Mouse (Mus musculus): ENCODE measurements around the gene Cd3eap.

Cd3eap gene

DNA sequence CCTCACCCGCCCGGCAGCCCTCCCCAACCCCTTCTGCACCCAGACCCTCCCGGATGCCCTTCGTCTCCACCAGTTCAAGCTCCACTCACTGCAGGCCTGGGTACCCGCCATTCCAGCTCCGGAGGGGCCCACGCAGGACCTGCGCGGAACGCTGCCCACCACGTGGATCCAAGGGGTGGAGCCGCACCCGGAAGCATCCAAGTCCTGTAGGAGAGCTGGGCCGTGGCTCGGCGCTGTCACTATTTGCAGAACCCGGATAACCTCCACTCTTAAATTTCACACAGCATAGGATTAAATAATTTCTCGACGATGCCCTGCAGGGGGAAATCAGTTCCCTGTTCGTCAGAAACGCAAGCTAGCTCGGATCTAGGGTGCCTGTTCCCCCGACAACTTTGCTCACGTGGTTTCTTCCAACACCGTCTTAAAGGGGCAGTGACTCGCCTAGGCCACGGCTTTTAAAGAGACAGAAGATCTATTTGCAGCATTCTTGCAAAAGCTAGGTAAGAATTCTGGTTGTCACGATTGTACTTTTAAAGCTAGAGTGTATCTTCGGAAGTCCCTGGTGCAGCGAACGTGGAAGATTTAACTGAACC lies at the start of gene Cd3eap, which contains the start of gene Ppp1r13l:
Gene Cd3eap (minus strand): TSS at position 185 of the 593 bp plus-strand sequence.
Gene Ppp1r13l (plus strand): TSS at position 451 of the 593 bp plus-strand sequence.
- DNase-seq (ENCODE audit: low read depth, low spot score) = peak; percentile 89

DNA sequence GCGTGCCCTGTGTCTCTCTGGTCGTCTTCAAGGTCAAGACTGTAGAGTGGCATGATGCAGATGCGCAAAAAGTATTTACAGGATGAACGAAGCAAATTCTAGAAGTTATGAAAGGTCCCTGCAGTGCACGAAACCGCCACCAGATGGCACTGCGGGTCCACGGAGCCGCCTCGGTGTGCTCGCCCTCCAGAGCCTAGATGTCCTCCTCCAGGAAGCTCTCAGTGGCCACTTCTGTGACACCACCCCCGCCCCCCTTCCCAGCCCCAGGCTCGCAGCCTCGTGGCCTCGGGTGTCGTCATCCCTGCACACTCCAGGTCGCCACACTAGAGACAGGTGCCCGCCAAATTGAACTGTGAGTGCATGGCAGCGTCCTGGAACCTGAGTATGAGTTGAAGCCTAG lies 46.1 kb upstream of the Cd3eap start:
- peak; percentile 92 for DNase-seq (ENCODE audit: low read depth, low spot score)

DNA sequence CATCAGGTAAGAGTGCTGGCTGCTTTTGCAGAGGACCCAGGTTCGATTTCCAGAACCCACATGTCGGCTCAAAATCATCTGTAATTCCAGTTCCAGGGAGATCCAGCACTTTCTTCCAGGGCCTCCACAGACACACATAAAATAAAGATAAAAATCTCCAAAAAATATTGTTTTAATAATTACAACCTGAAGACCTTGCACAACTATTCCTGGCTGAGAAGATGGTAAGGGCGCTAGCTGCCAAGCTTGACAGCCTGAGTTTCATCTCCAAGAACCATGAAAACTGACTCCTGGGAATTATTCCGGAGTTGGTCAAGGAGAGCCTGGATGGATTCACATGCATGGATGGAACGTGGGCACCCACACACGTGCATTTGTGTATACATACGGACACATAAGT lies 45.2 kb upstream of the Cd3eap start, which contains the start of gene Ckm:
Gene Ckm (plus strand): TSS at position 301 of the 400 bp plus-strand sequence.
- no peak for DNase-seq (ENCODE audit: low read depth, low spot score)

DNA sequence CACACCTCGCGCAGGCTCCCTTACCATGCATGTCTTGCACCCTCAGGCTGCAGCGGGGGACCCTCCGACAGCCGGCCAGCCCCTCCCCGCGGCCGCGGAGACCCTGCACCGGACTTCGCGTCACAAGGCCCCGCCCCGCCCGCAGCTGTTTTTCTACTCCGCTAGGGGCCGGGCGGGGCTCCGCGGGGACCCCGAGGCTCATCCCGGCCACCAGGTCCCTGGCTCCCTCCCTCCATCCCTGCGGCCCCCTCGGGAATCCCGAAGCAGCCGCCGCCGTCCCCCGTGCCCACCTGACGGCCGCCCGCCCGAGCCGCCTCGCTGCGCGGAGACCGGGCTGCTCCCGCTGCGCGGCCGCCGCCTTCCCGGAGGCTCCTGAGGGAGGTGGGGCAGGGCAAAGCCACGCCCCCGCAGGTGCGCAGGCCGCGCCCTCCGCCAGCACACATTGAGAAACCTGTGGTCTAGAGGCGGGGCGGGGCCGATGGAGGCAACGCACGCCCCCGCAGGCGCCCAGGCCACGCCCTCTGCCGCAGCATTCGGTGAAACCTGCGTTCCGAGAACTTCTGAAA lies 44.5 kb upstream of the Cd3eap start, which contains the start of gene Klc3:
Gene Klc3 (minus strand): TSS at position 374 of the 566 bp plus-strand sequence.
- DNase-seq (ENCODE audit: low read depth, low spot score) = peak; percentile 93

DNA sequence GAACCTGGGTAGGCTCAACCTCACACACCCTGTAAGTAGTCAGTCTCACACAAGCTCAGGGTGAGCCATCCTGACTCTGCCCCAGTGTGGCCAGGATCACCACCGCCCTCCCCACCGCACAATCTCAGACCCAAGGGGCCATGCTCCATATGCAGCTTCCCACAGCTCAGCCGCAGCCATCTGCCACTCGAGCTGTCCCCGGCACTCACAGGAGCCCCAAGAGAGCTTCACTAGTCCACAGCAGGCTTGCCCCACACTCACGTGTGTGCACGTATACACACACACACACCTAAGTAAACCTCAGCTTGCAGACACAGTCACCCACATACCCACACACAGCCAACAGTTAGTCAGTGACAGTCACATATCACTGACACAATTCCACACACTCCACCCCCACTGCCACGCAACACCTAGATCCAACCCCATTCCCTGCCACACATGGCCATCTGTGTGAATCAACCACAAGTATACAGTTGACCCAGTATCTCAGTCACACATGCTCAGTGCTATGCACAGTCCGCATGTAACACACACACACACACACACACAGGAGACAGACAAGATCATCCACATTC lies 43.3 kb upstream of the Cd3eap start:
- no peak for DNase-seq (ENCODE audit: low read depth, low spot score)

DNA sequence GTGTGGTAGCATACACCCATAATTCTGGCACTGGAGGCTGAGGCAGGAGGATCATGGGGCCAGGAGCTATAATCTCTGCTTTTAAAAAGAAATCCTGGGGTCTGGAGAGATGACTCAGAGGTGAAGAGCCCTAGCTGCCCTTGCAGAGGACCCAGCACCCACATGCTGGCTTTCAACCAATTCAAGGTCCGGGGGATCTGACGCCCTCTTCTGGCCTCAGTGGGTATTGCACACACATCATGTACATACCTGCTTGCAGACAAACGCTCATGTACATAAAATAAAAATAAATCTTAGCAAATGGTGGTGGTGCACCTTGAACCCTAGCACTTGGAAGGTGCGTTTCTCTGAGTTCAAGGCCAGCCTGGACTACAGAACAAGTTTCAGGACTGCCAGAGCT lies 41.7 kb upstream of the Cd3eap start:
- DNase-seq (ENCODE audit: low read depth, low spot score) = peak; percentile 41

DNA sequence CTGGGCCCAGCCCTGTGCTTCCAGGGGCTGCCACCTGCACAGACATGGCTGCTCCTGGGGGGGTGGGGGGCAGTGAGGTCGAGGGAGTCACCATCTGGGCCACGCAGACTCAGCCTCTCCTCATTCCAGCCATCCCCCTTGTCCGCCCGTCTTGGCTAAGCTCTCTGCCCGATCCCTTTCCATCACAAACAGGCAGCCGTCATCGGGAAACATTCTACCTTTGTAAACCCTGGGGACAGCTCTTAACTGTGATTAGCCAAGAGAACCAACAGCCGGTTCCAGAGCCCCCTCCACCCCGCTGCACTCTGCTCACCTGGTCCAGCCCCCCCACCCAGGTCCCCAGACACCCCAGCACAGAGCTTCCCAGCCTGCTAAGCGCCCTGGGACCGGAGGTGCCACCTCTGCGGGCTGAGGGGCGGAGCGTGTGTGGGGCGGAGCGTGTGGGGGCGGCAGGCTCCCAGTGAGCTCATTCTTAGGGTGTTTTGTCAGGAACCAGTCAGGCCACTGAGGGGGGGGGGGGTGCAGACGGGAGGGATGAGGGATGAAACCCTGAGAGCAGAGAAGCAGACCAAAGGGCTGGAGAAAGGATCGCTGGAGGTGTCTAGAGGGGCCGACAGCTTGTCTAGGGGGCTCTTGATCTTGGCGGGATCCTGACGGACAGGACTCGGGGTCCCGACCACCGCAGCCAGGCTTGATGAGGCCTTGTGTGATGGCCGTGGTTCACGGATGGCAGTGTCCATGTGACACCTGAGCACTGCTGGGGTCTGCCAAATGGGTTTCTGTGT lies 40.4 kb upstream of the Cd3eap start:
- DNase-seq (ENCODE audit: low read depth, low spot score) = peak; percentile 86

DNA sequence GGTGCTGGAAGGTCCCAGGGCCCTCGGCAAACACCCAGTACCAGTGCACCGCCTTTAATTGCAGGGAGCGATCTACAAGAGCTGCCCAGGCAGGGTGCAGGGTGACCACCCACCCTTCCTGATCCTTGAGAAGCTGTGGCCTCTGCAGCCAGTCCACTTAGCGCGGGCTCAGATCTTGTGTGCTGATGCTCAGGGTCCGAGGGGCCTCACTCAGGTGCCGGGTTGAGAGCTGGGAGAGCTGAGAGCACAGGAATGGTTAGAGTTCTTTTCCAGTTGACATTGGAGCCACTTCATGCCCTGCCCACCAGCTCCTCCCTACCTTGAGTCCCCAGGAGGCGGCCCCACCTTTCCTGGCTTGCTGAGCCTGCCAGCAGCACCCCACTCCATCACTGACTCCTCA lies 35.2 kb upstream of the Cd3eap start:
- DNase-seq (ENCODE audit: low read depth, low spot score) = no peak

DNA sequence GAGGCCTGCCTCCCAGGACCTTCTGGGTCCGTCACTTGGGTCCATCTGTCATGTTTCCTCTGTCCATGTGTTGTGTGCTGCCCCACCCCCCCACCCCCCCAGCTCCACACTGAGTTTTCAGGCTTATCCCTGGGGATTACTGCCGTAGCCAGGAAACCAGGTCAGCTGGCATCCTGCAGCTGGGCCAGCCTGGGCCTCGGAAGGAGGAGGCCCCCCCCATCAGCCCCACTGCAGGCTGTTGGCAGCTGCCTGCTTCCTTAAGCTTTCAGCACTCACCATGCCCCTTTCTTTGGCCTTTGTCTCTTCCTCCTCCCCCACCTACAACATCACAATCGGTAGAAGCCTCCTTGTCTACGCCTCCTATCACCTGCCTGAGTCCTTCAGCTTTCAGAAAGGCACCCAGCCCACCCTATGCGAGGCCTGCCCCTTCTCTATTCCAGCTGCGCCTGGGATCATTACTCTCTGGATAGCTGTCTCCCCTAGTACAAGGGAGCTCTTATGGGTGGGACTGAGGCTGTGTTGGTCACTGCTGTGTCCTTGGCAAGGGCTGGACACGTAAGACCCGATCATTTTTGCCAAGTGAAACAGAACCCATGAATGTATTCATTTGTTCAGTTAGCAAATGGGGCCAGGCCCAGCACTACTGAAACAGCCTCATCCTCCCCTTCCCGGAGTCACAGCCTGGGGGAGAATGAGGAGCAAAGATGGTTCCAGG lies 29.6 kb upstream of the Cd3eap start:
- DNase-seq (ENCODE audit: low read depth, low spot score) = no peak

DNA sequence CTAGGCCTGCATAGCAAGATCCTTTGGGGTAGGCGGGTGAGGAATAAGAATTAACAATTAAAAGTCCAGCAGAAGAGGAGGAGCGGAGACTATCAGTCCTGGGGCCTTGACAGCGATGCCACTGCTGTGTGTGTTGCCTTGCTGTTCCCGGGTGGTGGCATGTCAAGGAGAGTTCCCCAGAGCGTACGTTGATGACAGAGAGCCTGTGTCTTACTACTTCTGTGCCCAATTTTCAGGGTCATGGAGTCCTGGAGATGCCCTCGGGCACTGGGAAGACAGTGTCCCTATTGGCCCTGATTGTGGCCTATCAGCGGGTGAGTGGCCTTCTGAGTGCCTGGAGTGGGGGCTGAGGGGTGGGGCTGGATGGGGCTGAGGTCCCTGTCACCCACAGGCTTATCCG lies 24.4 kb upstream of the Cd3eap start:
- DNase-seq (ENCODE audit: low read depth, low spot score) = no peak

DNA sequence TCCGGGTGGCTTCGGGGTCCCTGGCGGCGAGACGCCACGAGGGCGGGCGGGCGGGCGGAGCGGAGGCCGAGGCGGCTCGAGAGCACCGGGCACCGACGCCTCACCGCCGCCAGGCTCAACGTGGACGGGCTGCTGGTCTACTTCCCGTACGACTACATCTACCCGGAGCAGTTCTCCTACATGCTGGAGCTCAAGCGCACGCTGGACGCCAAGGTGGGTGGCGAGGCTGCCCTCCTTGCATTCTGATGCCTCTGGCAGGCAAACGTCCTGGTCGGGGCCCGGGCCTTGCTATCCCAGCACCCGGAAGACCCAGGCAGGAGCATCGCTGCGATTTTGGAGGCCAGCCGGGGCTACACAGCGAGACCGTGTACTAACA lies 22.9 kb upstream of the Cd3eap start:
- no peak for DNase-seq (ENCODE audit: low read depth, low spot score)

DNA sequence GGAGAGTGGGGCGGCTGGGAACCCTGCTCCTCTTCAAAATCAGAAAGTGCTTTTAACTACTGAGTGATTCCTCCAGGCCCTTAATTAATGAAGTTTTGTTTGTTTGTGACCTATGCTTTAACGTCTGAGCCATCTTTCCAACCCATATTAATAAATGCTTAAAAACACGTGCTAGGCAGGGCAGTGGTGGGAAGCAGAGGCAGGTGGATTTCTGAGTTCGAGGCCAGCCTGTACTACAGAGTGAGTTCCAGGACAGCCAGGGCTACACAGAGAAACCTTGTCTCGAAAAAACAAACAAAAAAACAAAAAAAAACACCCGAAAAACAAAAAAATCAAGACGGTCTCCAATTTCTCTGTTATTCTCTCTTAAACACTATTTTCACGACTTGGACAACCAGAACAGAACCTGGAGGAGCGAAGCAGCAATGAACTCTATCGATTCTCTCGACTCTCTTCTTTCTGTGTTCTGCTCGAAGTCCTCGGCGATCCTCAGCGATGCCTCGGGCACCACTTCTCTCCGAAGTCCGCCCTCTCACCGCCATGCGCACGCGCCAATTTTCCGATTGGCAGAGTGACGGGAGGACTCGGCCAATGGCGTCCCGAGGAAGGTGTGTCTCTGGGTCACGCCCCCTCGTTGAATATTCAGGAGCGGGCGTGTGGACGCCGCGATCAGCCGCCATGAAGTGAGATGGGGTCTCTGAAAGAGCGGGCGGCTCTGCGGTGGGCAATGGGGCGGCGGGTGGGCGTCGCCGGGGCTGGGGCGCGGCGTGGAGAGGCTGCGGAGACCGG lies 22.3 kb upstream of the Cd3eap start, which contains the start of gene Ercc2:
Gene Ercc2 (plus strand): TSS at position 634 of the 789 bp plus-strand sequence.
- DNase-seq (ENCODE audit: low read depth, low spot score) = peak; percentile 100

DNA sequence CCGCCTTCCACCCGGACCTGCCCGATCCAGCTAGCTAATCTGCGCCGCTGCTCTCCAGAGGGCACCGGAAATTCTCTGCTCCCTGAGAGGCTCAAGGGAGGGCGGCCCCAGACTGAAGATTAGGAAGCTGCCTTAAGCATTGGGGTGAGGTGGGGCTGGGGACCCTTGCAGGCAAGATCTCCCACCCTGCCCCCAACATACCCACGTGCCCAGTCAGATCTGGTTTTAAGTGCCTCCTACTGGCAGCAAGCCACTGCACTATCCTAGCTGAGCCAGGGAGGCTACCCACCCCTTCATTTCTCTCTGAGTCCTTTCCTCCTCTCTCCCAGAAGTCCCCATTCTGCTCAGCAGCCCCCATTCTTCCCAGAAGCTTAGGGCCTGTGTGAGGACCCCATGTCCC lies 18.8 kb upstream of the Cd3eap start:
- DNase-seq (ENCODE audit: low read depth, low spot score) = no peak

DNA sequence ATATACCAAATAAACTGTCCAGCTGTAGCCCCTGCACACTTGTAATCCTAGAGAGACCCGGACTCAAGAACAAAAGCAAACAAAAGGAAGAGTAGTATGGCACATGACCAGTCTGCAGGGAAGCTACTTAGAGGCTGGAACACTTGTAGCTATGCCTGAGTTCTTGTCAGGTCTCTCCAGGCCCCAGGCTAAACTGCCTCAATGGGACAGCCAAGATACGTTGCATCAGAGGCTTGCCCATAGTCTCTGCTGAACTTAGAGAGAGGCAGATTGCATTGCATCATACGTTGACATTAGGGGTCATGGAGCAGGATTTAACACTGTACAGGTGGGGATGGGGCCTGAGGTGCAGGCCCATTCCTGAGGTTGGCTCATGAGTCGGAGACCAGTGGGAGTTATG lies 16.7 kb upstream of the Cd3eap start:
- no peak for DNase-seq (ENCODE audit: low read depth, low spot score)

DNA sequence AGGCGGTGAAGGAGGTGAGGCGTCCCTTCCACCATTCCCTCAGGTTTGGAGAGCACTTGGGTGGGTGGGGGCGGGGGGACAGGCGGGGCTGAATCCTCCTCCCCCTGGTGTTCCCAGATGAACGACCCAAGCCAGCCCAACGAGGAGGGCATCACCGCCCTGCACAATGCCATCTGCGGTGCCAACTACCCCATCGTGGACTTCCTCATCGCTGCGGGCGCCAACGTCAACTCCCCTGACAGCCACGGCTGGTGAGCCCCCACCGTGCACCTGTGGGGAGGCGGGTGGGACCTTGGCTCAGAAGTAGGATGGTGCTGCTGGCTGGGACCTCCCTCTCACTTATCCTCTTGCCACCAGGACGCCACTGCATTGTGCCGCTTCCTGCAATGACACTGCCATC lies 16.1 kb upstream of the Cd3eap start:
- DNase-seq (ENCODE audit: low read depth, low spot score) = no peak

DNA sequence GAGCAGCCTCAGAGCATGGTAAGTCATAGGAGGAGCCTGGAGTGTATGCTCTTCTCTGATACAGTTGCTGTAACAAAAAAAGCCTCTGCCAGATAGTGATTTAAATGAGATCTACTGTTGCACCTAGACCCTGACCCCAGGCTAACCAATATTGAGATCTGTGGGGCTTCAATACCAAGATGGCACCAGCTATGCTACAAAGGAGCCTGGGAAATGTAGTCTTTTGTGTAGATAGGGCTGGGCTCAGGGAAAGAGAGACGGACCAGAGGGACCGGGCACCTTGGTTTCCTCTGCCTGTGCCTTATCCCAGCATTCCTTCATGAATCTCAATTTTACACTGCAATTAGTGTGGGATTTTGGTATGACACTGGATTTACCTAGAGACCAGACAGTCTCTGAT lies 14.1 kb upstream of the Cd3eap start:
- DNase-seq (ENCODE audit: low read depth, low spot score) = no peak

DNA sequence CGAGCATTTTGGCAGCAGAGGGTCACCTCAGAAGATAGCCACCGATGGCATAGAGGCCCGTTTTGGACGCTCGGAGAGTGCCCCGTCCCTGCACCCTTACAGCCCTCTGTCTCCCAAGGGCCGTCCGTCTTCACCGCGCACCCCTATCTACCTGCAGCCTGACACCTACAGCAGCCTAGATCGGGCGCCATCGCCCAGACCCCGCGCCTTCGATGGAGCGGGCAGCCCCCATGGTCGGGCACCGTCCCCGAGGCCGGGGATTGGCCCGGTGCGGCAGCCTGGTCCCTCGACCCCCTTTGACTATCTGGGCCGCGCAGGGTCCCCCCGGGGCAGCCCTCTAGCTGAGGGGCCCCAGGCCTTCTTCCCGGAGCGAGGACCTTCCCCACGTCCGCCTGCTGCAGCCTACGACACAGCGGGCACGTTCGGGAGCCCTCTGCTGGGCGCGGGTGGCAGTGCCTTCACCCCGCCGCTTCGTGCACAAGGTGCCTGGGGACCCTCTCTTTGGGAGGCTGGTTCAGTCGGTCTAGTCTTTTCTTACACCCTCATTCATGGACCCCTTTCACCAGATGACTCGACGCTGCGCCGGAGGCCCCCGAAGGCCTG lies 10.6 kb upstream of the Cd3eap start:
- DNase-seq (ENCODE audit: low read depth, low spot score) = peak; percentile 85

DNA sequence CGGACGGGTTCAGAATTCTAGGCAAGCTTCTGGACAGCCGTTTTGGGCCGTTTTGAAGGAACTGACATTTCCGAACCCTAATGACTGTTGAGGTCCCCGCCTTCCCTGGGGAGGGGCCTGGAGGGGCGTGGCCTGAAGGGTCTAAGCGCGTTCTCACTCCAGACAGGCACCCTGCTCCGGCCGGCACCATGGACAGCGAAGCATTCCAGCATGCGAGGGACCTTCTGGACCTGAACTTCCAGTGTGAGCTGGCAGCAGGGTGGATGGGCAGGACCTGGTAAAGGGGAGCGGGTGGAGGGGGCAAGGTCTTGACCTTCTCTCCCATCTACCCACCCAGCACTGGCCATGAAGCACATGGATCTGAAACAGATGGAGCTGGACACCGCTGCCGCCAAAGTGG lies 9.1 kb upstream of the Cd3eap start:
- no peak for DNase-seq (ENCODE audit: low read depth, low spot score)

DNA sequence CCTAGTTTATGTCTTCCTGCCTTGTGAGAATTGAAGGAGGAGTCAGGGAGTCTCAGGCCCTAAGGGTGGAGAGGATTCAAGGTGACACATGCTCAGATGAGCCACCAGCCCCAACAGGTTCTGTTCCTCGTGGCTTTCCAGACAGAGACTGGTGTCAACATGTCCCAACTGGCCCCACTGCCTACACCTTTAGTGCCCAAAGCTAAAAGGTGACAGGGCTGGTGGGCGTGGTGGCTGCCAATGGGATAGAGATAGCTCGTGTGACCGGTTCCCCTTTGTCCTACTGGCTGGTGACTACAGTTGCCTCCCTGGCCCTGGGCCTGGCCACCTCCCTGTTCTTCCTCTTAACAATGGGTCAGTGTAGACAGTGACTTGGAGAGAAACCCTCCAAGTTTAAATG lies 6.1 kb upstream of the Cd3eap start:
- DNase-seq (ENCODE audit: low read depth, low spot score) = no peak

DNA sequence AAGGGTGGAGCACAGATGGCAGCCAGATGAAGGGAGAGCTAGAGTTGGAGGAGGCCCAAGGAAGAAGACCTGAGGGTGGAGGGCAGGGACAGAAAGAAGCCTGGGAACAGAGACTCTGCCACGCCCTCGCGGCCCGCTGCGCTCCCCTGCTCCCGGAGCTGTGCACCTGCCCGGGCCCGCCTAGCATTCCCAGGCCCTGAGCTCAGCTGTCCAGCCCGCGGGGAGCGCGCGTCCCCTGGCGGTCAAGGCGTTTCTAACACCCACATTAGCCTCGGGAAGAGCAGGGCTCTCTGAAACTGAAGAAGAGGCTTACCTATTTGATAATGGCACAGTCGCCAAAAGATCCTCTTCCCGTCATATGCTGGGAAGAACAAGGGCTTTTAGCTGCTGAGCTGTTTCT lies 4.6 kb upstream of the Cd3eap start:
- DNase-seq (ENCODE audit: low read depth, low spot score) = peak; percentile 83

DNA sequence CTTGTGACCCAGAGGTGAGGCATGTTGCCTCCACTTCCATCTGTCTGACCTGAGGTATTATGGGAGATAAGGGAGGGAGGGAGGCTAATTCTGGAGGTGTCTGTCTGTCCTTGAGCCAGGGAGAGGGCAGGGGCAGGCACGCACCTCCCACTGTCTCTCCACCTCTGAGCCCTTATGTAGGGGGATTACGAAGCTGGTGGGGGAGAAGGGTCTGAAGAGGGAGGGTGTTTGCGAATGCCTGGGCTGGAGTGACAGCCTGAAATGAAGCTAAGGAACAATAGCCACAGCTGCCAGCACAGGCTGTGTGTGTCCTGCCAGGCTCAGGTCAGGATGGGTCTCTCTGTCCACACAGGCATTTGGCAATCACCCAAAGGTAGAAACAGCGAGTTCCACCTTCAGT lies 3.0 kb upstream of the Cd3eap start:
- DNase-seq (ENCODE audit: low read depth, low spot score) = no peak
